Mouse (Mus musculus): Measurements from ENCODE around the gene Kras. TPM values are rescaled to one million over a fixed set of nuclear protein-coding genes. Genes with fewer than 3 reads are reported as not detected.

The Kras gene
- total and polyA plus RNA-seq, 3 experiments: 8.6 to 32.7 (median 32.3) TPM

DNA sequence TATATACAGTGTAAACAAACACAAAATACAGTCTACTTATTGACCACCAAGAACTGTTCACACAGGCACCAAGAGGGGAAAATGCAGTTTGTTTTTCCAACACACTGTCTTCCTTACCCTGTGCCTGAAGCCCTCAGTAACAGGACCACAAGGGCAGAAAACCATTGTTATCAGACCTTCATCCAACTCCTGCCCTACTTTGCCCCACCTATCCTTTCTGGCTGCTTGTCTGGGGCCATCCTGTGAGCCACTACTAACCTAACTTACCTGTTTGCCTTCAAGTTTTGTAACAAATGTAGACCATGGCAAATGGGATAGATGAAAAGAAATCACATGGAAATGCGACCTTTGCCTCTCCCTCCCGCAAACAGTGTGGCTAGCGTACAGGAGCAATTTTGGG lies 2.2 kb downstream of the Kras start:
- H3K4me3 ChIP-seq: no peak overlapping the region
- no peaks in the 10 kb centered on the region; the same call in 1 of the 2 replicates for H3K79me2 ChIP-seq (replicated peaks; ENCODE audit: control insufficient read depth, insufficient read depth, low read length)
- H3K27me3 ChIP-seq (ENCODE audit: control insufficient read depth, insufficient read depth, low read length): no peaks in the 10 kb centered on the region
- H3K27ac ChIP-seq: no peak overlapping the region
- peaks cover 2% of the 10 kb centered on the region for H3K36me3 ChIP-seq (ENCODE audit: control insufficient read depth, insufficient read depth, low read length)
- no peak for TF ChIP-seq CTCF (IDR thresholded peaks at IDR 0.05)
- TF ChIP-seq POLR2A (IDR thresholded peaks at IDR 0.05; ENCODE audit: insufficient read depth, low read depth, low read length): no peak
- no peak for TF ChIP-seq EP300 (IDR thresholded peaks at IDR 0.05; ENCODE audit: insufficient read depth, low read depth, low read length)
- intact Hi-C loops (cut with DNase I): loop anchor here (2.0 to 10.0 kb wide), 2 partner anchors 37 to 507 kb away; partner anchors contain the start of genes Casc1 and Etfrf1
- no peak for DNase-seq
- WGBS: 61% methylated on average over 3 of the region's 3 CpGs
- H3K4me1 ChIP-seq (ENCODE audit: control insufficient read depth, insufficient read depth, low read length): peaks cover 2% of the 10 kb centered on the region; the same call in 1 of the 2 replicates
- H3K9ac ChIP-seq (ENCODE audit: low read depth, low read length): no peak overlapping the region

- no peak overlapping the region for H3K9ac ChIP-seq (ENCODE audit: low read depth, low read length)
- intact Hi-C loops (cut with DNase I): loop anchor here (10.0 kb wide), 1 partner anchor 508 kb away; no protein-coding TSS in a partner anchor
- WGBS: 77% methylated on average over 5 of the region's 5 CpGs
- no peak for DNase-seq
- no peak for TF ChIP-seq CTCF (IDR thresholded peaks at IDR 0.05)
- TF ChIP-seq EP300 (IDR thresholded peaks at IDR 0.05; ENCODE audit: insufficient read depth, low read depth, low read length): no peak
- no peak for TF ChIP-seq POLR2A (IDR thresholded peaks at IDR 0.05; ENCODE audit: insufficient read depth, low read depth, low read length)
- H3K27ac ChIP-seq: no peak overlapping the region
- no peak overlapping the region for H3K4me3 ChIP-seq
- peaks cover 2% of the 10 kb centered on the region for H3K36me3 ChIP-seq (ENCODE audit: control insufficient read depth, insufficient read depth, low read length)
- H3K79me2 ChIP-seq (replicated peaks; ENCODE audit: control insufficient read depth, insufficient read depth, low read length): no peaks in the 10 kb centered on the region; the same call in 1 of the 2 replicates
- H3K4me1 ChIP-seq (ENCODE audit: control insufficient read depth, insufficient read depth, low read length): peaks cover 4% of the 10 kb centered on the region; the same call in 1 of the 2 replicates
- H3K27me3 ChIP-seq (ENCODE audit: control insufficient read depth, insufficient read depth, low read length): no peaks in the 10 kb centered on the region
These were observed 3.2 kb downstream of the Kras start for GRCm38 (mm10) chr6:145246841-145247240.

- TF ChIP-seq CTCF (IDR thresholded peaks at IDR 0.05) (peak; percentile 84), POLR2A (IDR thresholded peaks at IDR 0.05; ENCODE audit: insufficient read depth, low read depth, low read length) (no peak), EP300 (IDR thresholded peaks at IDR 0.05; ENCODE audit: insufficient read depth, low read depth, low read length) (no peak)
- Histone ChIP-seq H3K36me3 (ENCODE audit: control insufficient read depth, insufficient read depth, low read length) (peaks cover 2% of the 10 kb centered on the region), H3K4me1 (ENCODE audit: control insufficient read depth, insufficient read depth, low read length) (peaks cover 1% of the 10 kb centered on the region; the same call in 1 of the 2 replicates), H3K9ac (ENCODE audit: low read depth, low read length) (no peak overlapping the region), H3K27me3 (ENCODE audit: control insufficient read depth, insufficient read depth, low read length) (no peaks in the 10 kb centered on the region), H3K79me2 (replicated peaks; ENCODE audit: control insufficient read depth, insufficient read depth, low read length) (peaks cover 2% of the 10 kb centered on the region), H3K27ac (no peak overlapping the region), H3K4me3 (no peak overlapping the region)
- intact Hi-C loops (cut with DNase I): loop anchor here (1.0 to 10.0 kb wide), 2 partner anchors 100 to 512 kb away; no protein-coding TSS in a partner anchor
- DNase-seq: no peak
- WGBS: 3% methylated on average over 1 of the region's 1 CpGs
These were observed 7.5 kb downstream of the Kras start for GRCm38 (mm10) chr6:145242521-145242920.

DNA sequence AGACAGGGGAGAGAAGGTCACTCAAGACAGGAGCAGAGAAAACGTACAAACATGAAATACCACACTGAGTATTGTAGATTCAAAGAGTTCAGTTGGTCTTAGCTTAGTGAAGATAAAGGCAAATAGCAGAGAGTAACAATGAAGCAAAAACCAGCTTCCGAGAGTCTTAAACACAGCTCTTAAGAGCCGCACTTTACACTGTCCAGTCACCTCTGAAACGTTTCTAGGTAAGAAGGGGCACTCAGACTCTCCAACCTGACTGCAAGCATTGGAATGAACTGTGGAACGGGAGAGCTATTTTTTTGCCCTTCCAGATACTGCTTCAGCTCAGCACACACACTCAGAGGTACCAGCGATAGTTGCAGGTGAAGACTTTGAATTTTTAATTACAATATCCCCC lies 9.8 kb downstream of the Kras start:
- intact Hi-C loops (cut with DNase I): loop anchor here (10.0 kb wide), 1 partner anchor 515 kb away; no protein-coding TSS in a partner anchor
- Histone ChIP-seq H3K4me1 (ENCODE audit: control insufficient read depth, insufficient read depth, low read length) (peaks cover 1% of the 10 kb centered on the region; the same call in 1 of the 2 replicates), H3K9ac (ENCODE audit: low read depth, low read length) (no peak overlapping the region), H3K4me3 (no peak overlapping the region), H3K36me3 (ENCODE audit: control insufficient read depth, insufficient read depth, low read length) (peaks cover 4% of the 10 kb centered on the region), H3K27ac (no peak overlapping the region), H3K27me3 (ENCODE audit: control insufficient read depth, insufficient read depth, low read length) (no peaks in the 10 kb centered on the region), H3K79me2 (replicated peaks; ENCODE audit: control insufficient read depth, insufficient read depth, low read length) (peaks cover 4% of the 10 kb centered on the region)
- no peak for TF ChIP-seq EP300 (IDR thresholded peaks at IDR 0.05; ENCODE audit: insufficient read depth, low read depth, low read length)
- TF ChIP-seq CTCF (IDR thresholded peaks at IDR 0.05): no peak
- TF ChIP-seq POLR2A (IDR thresholded peaks at IDR 0.05; ENCODE audit: insufficient read depth, low read depth, low read length): no peak
- no peak for DNase-seq
- 77% methylated on average over 6 of the region's 6 CpGs for WGBS

DNA sequence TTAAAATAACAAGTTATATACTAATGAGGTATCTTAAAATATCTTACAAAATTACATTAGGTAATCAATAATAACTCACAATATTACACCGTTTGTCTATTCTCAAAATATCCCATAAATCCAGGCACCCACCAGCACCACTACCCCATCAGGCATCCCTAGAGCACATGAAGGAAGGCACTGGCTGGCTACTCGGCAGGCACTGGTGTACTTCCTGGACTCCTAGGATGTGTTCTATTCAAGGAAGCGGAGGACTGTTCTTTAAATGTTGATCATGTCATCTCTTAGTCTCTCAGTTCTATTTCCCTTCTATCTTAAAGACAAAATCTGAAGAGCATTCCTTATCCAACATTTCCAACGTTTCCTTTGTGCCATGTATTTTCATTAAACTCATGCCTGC lies 12.9 kb downstream of the Kras start:
- Histone ChIP-seq H3K79me2 (replicated peaks; ENCODE audit: control insufficient read depth, insufficient read depth, low read length) (peaks cover 4% of the 10 kb centered on the region), H3K4me3 (no peak overlapping the region), H3K27ac (no peak overlapping the region), H3K27me3 (ENCODE audit: control insufficient read depth, insufficient read depth, low read length) (no peaks in the 10 kb centered on the region), H3K36me3 (ENCODE audit: control insufficient read depth, insufficient read depth, low read length) (peaks cover 6% of the 10 kb centered on the region), H3K4me1 (ENCODE audit: control insufficient read depth, insufficient read depth, low read length) (no peaks in the 10 kb centered on the region; the same call in 1 of the 2 replicates), H3K9ac (ENCODE audit: low read depth, low read length) (no peak overlapping the region)
- no peak for TF ChIP-seq EP300 (IDR thresholded peaks at IDR 0.05; ENCODE audit: insufficient read depth, low read depth, low read length)
- no peak for TF ChIP-seq POLR2A (IDR thresholded peaks at IDR 0.05; ENCODE audit: insufficient read depth, low read depth, low read length)
- no peak for TF ChIP-seq CTCF (IDR thresholded peaks at IDR 0.05)
- no peak for DNase-seq
- 48% methylated on average over 4 of the region's 4 CpGs for WGBS
- intact Hi-C loops (cut with DNase I): no loop called here

DNA sequence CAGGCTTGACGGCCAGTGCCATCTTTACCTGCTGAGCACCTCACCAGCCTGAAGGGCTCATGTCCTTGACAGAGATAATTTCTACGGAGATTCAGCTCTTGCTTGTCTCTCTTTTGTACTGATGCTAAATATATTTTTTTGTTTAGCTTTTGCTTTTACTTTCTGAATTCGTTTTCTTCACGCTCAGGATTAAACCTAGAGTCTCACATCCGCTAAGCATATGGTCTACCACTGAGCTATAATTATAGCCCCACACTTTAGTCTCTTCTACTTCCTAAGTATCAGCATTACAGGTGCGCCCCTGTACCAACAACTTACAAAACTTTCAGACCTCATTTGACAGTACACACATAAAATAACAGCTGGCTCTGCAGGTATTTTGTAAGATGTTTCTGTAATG lies 14.7 kb downstream of the Kras start:
- 75% methylated on average over 6 of the region's 6 CpGs for WGBS
- H3K27ac ChIP-seq: no peak overlapping the region

More for the DNA sequence above, 14.7 kb downstream of the Kras start:
- Histone ChIP-seq H3K9ac (ENCODE audit: low read depth, low read length) (no peak overlapping the region), H3K4me1 (ENCODE audit: control insufficient read depth, insufficient read depth, low read length) (no peaks in the 10 kb centered on the region; the same call in 1 of the 2 replicates), H3K27me3 (ENCODE audit: control insufficient read depth, insufficient read depth, low read length) (no peaks in the 10 kb centered on the region), H3K36me3 (ENCODE audit: control insufficient read depth, insufficient read depth, low read length) (peaks cover 6% of the 10 kb centered on the region), H3K79me2 (replicated peaks; ENCODE audit: control insufficient read depth, insufficient read depth, low read length) (peaks cover 2% of the 10 kb centered on the region), H3K4me3 (no peak overlapping the region)
- no peak for DNase-seq
- intact Hi-C loops (cut with DNase I): no loop called here
- TF ChIP-seq EP300 (IDR thresholded peaks at IDR 0.05; ENCODE audit: insufficient read depth, low read depth, low read length): no peak
- TF ChIP-seq POLR2A (IDR thresholded peaks at IDR 0.05; ENCODE audit: insufficient read depth, low read depth, low read length): no peak
- TF ChIP-seq CTCF (IDR thresholded peaks at IDR 0.05): no peak
